Mouse (Mus musculus) liver, embryonic 14.5 days (tissue): ENCODE measurements around the gene Polr3e. TPM values are rescaled to one million over a fixed set of nuclear protein-coding genes. Genes with fewer than 3 reads are reported as not detected.

Source experiments
- ATAC-seq: fragments of 200-750 bp; cut with Nextera tagmentation; 2 replicates; pipeline ENCODE4 v1.8.0; 2017; ENCODE audit warnings: moderate number of reproducible peaks, mild to moderate bottlenecking, moderate library complexity; ENCODE audit not compliant: insufficient read depth
- DNase-seq, 3 experiments: peaks; one replicate each; pipeline ENCODE4 v3.0.0-alpha.2; 2012 to 2013; ENCODE audit warnings: low read depth in 3 of 3, low spot score in 3 of 3
- H3K27ac ChIP-seq: fragments of 300-500 bp; sonication (generic); 2 replicates; pipeline ENCODE4 v1.5.1; 2014; ENCODE audit warnings: moderate library complexity, mild to moderate bottlenecking, control low read depth, inconsistent platforms
- H3K27me3 ChIP-seq: fragments of 300-500 bp; sonication (generic); 2 replicates; pipeline ENCODE4 v1.6.1; 2014; ENCODE audit warnings: mild to moderate bottlenecking, low read length, moderate library complexity; ENCODE audit not compliant: control insufficient read depth, insufficient read depth
- H3K36me3 ChIP-seq: fragments of 300-500 bp; sonication (generic); replicated peaks from 2 replicates; pipeline ENCODE4 v1.6.1; 2014; ENCODE audit warnings: low read depth; ENCODE audit not compliant: control insufficient read depth, insufficient read depth
- H3K4me1 ChIP-seq, 2 experiments: fragments of 200-500 bp in 1 of 2; fragments of 300-500 bp in 1 of 2; sonication (generic) in 1 of 2; replicated peaks; 2 replicates each; pipeline ENCODE4 v1.6.1; 2012 to 2014; ENCODE audit warnings: antibody characterized with exemption in 1 of 2, inconsistent platforms in 1 of 2, low read length in 1 of 2; ENCODE audit not compliant: control insufficient read depth in 2 of 2, insufficient read depth in 2 of 2
- H3K4me2 ChIP-seq: fragments of 300-500 bp; sonication (generic); 2 replicates; pipeline ENCODE4 v1.6.1; 2014; ENCODE audit warnings: low read depth, mild to moderate bottlenecking, control low read depth, moderate library complexity
- H3K4me3 ChIP-seq, 2 experiments: fragments of 200-500 bp in 1 of 2; fragments of 300-500 bp in 1 of 2; sonication (generic) in 1 of 2; 2 replicates each; pipeline ENCODE4 v1.5.1; 2012 to 2014; ENCODE audit warnings: low read depth in 2 of 2, low read length in 2 of 2, mild to moderate bottlenecking in 2 of 2, control low read depth in 1 of 2, inconsistent platforms in 1 of 2, moderate library complexity in 1 of 2; ENCODE audit not compliant: insufficient read depth in 1 of 2
- H3K9ac ChIP-seq: fragments of 300-500 bp; sonication (generic); replicated peaks from 2 replicates; pipeline ENCODE4 v1.6.1; 2014; ENCODE audit warnings: mild to moderate bottlenecking, control low read depth, moderate library complexity
- H3K9me3 ChIP-seq: fragments of 300-500 bp; sonication (generic); 2 replicates; pipeline ENCODE4 v1.6.1; 2016; ENCODE audit warnings: low read length, mixed read lengths; ENCODE audit not compliant: control insufficient read depth
- CTCF ChIP-seq: IDR thresholded peaks from 2 replicates; pipeline ENCODE4 v1.5.1; 2016; ENCODE audit warnings: antibody characterized with exemption, low read depth, control low read depth
- EP300 ChIP-seq: IDR thresholded peaks from 2 replicates; pipeline ENCODE4 v1.6.1; 2016; ENCODE audit warnings: antibody characterized with exemption, low read depth
- WGBS: fragments of 180-500 bp; shearing (Covaris S2); extraction: QIAGEN DNeasy Blood & Tissue Kit; methylation state at CpG from one replicate; pipeline ENCODE4 v1.1.7; 2014; ENCODE audit not compliant: insufficient replicate concordance; 5-methylcytosine and 5-hydroxymethylcytosine counted together
- polyA plus RNA-seq, 2 experiments: library from polyadenylated mRNA; depleted of rRNA in 1 of 2; stranded (reverse) in 1 of 2; unstranded in 1 of 2; fragments of >200 nt; fragmentation: Nextera tagmentation in 1 of 2; extraction: Ambion mirVana in 1 of 2; gene quantifications; 2 replicates each; pipeline versions ENCODE4 v1.2.1 to v1.2.3; 2012 to 2014

Polr3e gene
- polyA plus RNA-seq, 2 experiments, result 7.1 to 9.2 TPM

- Histone ChIP-seq H3K27ac (peak overlapping the region; percentile 87), H3K4me2 (peak overlapping the region; percentile 76), H3K36me3 (peaks cover 71% of the 10 kb centered on the region), H3K9me3 (no peaks in the 10 kb centered on the region), H3K4me1 (peaks cover 55 to 73% of the 10 kb centered on the region in 2 experiments), H3K9ac (peak overlapping the region; percentile 73), H3K27me3 (no peaks in the 10 kb centered on the region), H3K4me3 (peak overlapping the region; percentile 61 to 66)
- TF ChIP-seq EP300, result no peak
- TF ChIP-seq CTCF, result no peak
- WGBS, result 90% methylated on average over 4 of the region's 4 CpGs
- ATAC-seq (peak; percentile 61), DNase-seq (no peak)
Observed at GRCm38 (mm10) chr7:120880770-120881169, 36.8 kb upstream of the Polr3e start.

DNA sequence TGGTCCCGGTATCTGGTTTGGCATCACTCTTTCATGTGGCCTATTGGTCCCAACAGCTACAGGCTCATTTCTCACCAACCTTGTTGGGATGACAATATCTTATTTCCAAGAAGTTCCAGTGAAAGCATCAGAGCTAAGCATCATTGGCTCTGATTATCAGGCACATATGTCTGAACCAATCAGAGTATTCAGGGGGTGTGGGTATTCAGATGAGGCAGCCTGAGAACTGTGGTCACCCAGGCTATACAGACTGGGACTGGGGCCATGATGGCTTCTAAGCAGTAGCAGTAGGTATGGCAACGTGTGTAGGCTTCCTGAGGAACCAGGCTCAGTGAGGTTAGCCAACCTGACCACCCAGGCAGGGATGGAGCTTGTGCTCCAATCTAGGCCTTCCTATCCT is 36.1 kb upstream of the Polr3e start:
- Histone ChIP-seq H3K4me1 (peaks cover 48 to 66% of the 10 kb centered on the region in 2 experiments), H3K27ac (peak overlapping the region; percentile 87), H3K4me2 (peak overlapping the region; percentile 76), H3K4me3 (peak overlapping the region in 1 of 2 experiments; percentile 61; a peak in 1 of 4 replicates), H3K36me3 (peaks cover 77% of the 10 kb centered on the region), H3K9ac (no peak overlapping the region), H3K27me3 (no peaks in the 10 kb centered on the region), H3K9me3 (no peaks in the 10 kb centered on the region)
- no peak for TF ChIP-seq EP300
- no peak for TF ChIP-seq CTCF
- no peak for DNase-seq
- 64% methylated on average over 2 of the region's 2 CpGs for WGBS
- ATAC-seq, result peak; percentile 14

DNA sequence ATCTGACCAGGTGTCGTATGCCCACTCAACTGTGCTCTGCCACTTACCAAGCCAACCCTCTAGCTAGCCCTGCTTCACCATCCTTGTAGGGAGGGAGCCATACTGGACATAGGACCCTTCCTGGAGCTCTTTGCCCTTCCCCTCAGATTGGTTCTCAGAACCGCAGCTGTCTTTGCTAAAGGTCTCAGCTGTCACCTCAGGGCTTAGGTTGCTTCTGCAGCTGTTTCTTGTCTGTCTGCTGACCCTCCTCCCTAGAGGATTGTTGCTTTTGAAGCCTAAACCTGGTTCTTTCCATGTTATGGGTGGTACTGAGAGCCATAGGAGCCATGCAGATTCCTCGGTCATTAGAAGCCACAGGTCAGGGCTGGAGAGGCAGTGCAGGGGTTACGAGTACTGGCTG is 34.9 kb upstream of the Polr3e start:
- no peak for TF ChIP-seq CTCF
- TF ChIP-seq EP300, result no peak
- Histone ChIP-seq H3K9me3 (no peaks in the 10 kb centered on the region), H3K4me1 (peaks cover 40 to 58% of the 10 kb centered on the region in 2 experiments), H3K9ac (no peak overlapping the region), H3K36me3 (peaks cover 85% of the 10 kb centered on the region), H3K4me3 (no peak overlapping the region), H3K4me2 (no peak overlapping the region), H3K27me3 (no peaks in the 10 kb centered on the region), H3K27ac (no peak overlapping the region)
- WGBS, result 85% methylated on average over 4 of the region's 4 CpGs
- no peak for DNase-seq
- ATAC-seq, result no peak

GRCm38 (mm10) chr7:120883523-120884290 is 33.8 kb upstream of the Polr3e start:
- Histone ChIP-seq H3K27ac (peak overlapping the region; percentile 29; the same call in 1 of the 2 replicates), H3K27me3 (no peaks in the 10 kb centered on the region), H3K9ac (no peak overlapping the region; the same call in 1 of the 2 replicates), H3K4me2 (no peak overlapping the region), H3K4me3 (no peak overlapping the region), H3K4me1 (peaks cover 39 to 50% of the 10 kb centered on the region in 2 experiments), H3K36me3 (peaks cover 85% of the 10 kb centered on the region), H3K9me3 (no peaks in the 10 kb centered on the region)
- WGBS, result 52% methylated on average over 4 of the region's 4 CpGs
- TF ChIP-seq CTCF, result no peak
- no peak for TF ChIP-seq EP300
- DNase-seq, result no peak
- ATAC-seq, result no peak

- H3K4me1 ChIP-seq, result peaks cover 28 to 43% of the 10 kb centered on the region in 2 experiments
- WGBS, result 54% methylated on average over 4 of the region's 4 CpGs
- H3K9me3 ChIP-seq, result no peaks in the 10 kb centered on the region
- no peak overlapping the region for H3K9ac ChIP-seq
- no peak overlapping the region; the same call in 1 of the 2 replicates for H3K27ac ChIP-seq
- peaks cover 86% of the 10 kb centered on the region for H3K36me3 ChIP-seq
- H3K27me3 ChIP-seq, result no peaks in the 10 kb centered on the region
- no peak for DNase-seq
- no peak overlapping the region for H3K4me2 ChIP-seq
- ATAC-seq, result 0 out of 2 replicates have a peak, but pooled peaks have one; percentile 16
- TF ChIP-seq EP300 (peak; percentile 69), CTCF (no peak)
- H3K4me3 ChIP-seq, result no peak overlapping the region
Observed at GRCm38 (mm10) chr7:120884746-120885145, 32.8 kb upstream of the Polr3e start.
